Mouse (Mus musculus) bone marrow macrophage, adult 2 months (primary cell): ENCODE measurements at regions not wholly inside any gene's neighbourhood (a gene's known extent, or its start where the extent isn't known, plus 50 kb on each side); places are given as distances from the start of the nearest gene placed in this dataset.

Experiments
- H3K27ac ChIP-seq: 2 replicates; pipeline ENCODE4 v1.5.1; 2012; ENCODE audit warnings: low read depth, low read length; ENCODE audit not compliant: insufficient read depth
- H3K4me1 ChIP-seq: 2 replicates; pipeline ENCODE4 v1.6.1; 2012; ENCODE audit warnings: low read length; ENCODE audit not compliant: control insufficient read depth, insufficient read depth
- H3K4me3 ChIP-seq: 2 replicates; pipeline ENCODE4 v1.5.1; 2012; ENCODE audit warnings: mild to moderate bottlenecking, low read length, moderate library complexity; ENCODE audit not compliant: insufficient read depth
- CTCF ChIP-seq: IDR thresholded peaks from 2 replicates; pipeline ENCODE4 v1.5.1; 2012; ENCODE audit warnings: low read depth, mild to moderate bottlenecking, low read length, moderate library complexity
- POLR2A ChIP-seq: IDR thresholded peaks from 2 replicates; pipeline ENCODE4 v1.6.1; 2012; ENCODE audit warnings: mild to moderate bottlenecking, low read depth, low read length, borderline replicate concordance

DNA sequence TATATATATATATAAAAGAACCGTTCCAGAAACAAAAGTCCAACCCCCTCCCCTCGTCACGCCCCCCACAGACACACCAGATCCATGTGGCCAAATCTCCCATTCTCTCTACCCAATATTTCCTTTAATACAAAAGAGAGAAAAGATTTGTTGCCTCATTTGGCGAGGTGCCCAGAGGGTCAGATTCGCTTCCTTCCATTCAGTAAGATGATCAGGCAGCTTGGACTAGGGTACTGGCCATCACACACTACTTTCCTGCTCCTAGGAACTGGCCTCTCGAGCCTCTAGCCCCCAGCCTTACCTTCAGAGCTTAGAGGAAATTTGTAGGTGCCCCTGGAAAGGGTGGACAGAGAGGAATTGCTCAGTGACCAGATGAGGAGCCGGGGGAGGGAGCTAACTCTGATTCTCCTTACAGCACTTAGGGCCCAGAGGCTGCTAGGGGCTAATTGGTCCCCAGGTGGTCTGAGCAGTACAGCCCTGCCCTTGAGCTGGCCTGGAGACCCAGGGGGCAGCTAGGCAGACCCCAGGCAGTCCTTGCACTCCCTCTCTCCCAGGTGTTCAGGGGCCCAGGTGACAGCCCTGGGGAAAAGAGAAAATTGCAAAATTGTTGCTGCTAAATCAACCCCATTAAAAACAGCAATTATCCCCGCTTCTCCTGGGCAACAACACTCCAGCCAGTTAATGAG lies 470.4 kb upstream of the Mgmt start:
- Histone ChIP-seq H3K4me3 (no peak overlapping the region), H3K4me1 (no peaks in the 10 kb centered on the region), H3K27ac (no peak overlapping the region)
- no peak for TF ChIP-seq CTCF
- no peak for TF ChIP-seq POLR2A

GRCm38 (mm10) chr7:136427164-136427563 lies 467.2 kb upstream of the Mgmt start:
- TF ChIP-seq CTCF (no peak), POLR2A (no peak)
- no peak overlapping the region for H3K27ac ChIP-seq
- no peaks in the 10 kb centered on the region for H3K4me1 ChIP-seq
- no peak overlapping the region for H3K4me3 ChIP-seq

DNA sequence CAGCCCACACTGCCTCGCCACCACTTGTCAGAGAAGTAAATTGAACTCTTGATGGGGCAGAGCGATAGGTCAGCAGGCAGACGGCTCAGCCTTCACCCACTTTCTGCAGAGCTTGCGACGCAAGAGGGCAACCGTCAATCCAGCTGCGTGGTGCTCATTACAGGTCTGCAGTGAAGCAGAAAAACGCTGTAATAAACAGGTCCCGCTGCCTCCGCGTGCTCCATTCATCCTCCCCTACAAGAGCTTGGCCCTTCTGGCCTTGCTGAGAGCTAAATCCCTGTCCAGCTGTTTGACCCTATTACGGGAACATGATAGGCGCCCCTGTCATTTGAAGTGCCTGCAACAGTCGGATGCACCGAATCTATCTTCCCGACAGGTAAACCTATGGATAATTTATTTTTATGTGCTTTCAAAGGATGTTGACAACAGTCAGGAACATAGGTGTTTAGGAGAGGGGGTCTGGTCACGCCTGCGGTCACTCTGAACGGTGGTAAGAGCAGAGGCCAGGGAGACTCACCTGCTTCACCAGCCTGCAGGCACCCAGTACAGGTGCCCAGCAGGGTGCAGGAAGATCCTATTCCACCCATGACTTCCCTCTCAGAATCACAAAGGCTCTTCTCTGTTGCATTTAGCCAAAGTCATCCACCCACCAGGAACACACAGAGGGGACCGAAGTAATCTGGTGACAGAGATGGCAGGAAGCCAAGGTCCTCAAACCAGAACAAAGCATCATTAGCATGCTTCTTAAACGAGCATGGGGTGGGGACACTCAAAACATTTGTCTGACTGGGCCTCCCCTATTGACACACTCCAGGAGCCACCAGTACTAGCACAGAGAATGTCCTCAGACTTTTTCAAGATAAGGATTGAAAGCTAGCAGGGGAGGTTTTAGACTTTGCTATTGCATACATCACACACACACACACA lies 464.1 kb upstream of the Mgmt start:
- TF ChIP-seq CTCF: no peak
- TF ChIP-seq POLR2A: no peak

DNA sequence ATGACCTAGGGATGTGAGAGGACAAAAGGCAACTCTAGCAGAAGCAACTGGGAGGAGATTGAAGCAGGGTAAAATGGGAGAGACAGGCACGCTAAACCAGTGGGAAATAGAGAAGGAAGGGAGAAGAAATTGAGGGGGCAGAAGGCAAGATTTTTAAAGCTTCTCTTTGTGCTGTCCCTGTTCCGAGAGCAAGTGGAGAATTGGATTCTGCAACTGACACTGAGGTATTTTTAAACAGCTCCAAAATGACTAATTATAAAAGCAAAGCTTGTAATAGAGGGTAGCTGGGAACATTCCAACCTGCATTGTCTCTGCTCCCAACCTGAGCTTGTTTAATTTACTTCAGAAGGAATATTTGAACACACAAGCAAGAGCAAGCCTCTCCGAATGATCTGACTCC lies 460.7 kb upstream of the Mgmt start:
- Histone ChIP-seq H3K4me1 (no peaks in the 10 kb centered on the region), H3K27ac (no peak overlapping the region), H3K4me3 (no peak overlapping the region)
- TF ChIP-seq POLR2A (no peak), CTCF (no peak)

More for the DNA sequence above, 464.1 kb upstream of the Mgmt start:
- Histone ChIP-seq H3K4me1 (no peaks in the 10 kb centered on the region), H3K27ac (no peak overlapping the region), H3K4me3 (no peak overlapping the region)

DNA sequence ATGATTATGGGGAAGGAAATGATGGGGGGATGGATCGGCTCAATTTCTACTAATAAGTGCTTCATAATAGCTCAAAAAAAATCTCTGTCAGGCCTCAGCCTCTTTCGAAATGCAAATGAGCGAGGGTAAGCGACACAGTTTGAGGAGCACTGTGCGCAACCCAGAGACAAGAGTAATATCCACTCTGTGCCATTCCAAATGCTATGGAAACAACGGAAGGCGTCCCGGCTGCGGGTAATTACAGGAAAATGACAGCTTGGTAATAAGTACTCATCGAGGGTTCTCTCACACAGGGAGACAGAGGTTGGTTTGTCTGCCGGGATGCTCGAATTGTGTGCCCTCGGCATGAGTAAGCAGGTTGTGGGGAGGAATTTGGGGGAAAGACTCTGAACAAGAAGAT lies 459.9 kb upstream of the Mgmt start:
- TF ChIP-seq CTCF (no peak), POLR2A (no peak)
- no peak overlapping the region for H3K27ac ChIP-seq
- H3K4me3 ChIP-seq: no peak overlapping the region
- no peaks in the 10 kb centered on the region for H3K4me1 ChIP-seq

GRCm38 (mm10) chr7:136443436-136443835 lies 451.0 kb upstream of the Mgmt start:
- no peak overlapping the region for H3K27ac ChIP-seq
- H3K4me3 ChIP-seq: no peak overlapping the region
- TF ChIP-seq CTCF: no peak
- no peak for TF ChIP-seq POLR2A
- H3K4me1 ChIP-seq: no peaks in the 10 kb centered on the region

- H3K4me3 ChIP-seq: no peak overlapping the region
- TF ChIP-seq CTCF: no peak
- no peak for TF ChIP-seq POLR2A
- H3K27ac ChIP-seq: no peak overlapping the region
- H3K4me1 ChIP-seq: no peaks in the 10 kb centered on the region
Measured at GRCm38 (mm10) chr7:136445091-136445490, 449.3 kb upstream of the Mgmt start.

- no peak overlapping the region for H3K4me3 ChIP-seq
- H3K4me1 ChIP-seq: no peaks in the 10 kb centered on the region
- no peak for TF ChIP-seq CTCF
- TF ChIP-seq POLR2A: no peak
- H3K27ac ChIP-seq: no peak overlapping the region
Measured at GRCm38 (mm10) chr7:136449286-136449685, 445.1 kb upstream of the Mgmt start.

- H3K4me1 ChIP-seq: no peaks in the 10 kb centered on the region
- H3K4me3 ChIP-seq: no peak overlapping the region
- TF ChIP-seq CTCF: no peak
- no peak for TF ChIP-seq POLR2A
- no peak overlapping the region for H3K27ac ChIP-seq
Measured at GRCm38 (mm10) chr7:136451672-136452361, 442.6 kb upstream of the Mgmt start.

GRCm38 (mm10) chr7:136452561-136452960 lies 441.9 kb upstream of the Mgmt start:
- Histone ChIP-seq H3K27ac (no peak overlapping the region), H3K4me3 (no peak overlapping the region), H3K4me1 (no peaks in the 10 kb centered on the region)
- no peak for TF ChIP-seq CTCF
- no peak for TF ChIP-seq POLR2A
